Mouse (Mus musculus): Measurements from ENCODE around the gene Zrsr1. TPM values are rescaled to one million over a fixed set of nuclear protein-coding genes. Genes with fewer than 3 reads are reported as not detected.

Gene Zrsr1
- total RNA-seq, 2 experiments from 2014 or later, result 9.7 to 11.4 TPM

DNA sequence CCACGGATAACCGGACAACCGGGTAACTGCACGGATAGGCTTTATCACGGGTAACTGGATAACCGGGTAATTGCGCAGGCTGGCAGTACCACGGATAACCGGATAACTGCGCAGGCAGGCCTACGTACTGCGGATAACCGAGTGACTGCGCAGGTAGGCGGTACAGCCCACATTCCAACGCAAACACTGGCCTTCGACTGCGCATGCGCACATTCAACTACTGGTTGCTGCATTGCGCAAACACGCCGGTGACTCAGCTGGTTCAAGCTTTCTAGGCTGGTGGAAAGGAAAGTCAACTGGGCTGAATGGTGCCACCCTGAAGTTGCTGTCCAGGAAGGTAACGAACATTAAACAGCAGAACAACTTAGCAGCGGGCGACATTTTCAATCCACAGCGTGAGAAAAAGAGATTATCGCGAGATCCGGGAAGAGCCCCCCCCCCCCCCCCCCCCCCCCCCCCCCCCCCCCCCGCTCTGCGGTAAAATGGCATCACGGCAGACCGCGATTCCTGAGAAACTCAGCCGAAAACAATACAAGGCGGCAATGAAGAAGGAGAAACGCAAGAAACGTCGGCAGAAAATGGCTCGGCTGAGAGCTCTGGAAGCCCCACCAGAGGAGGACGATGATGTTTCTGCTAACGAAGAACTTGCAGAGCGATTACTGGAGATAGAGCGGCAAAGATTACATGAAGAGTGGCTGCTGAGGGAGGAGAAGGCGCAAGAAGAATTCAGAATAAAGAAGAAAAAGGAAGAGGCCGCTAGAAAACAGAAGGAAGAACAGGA, 1.1 kb downstream of the Zrsr1 start:
- peak; percentile 71 for DNase-seq

GRCm38 (mm10) chr11:22973599-22973998, 1.8 kb downstream of the Zrsr1 start:
- DNase-seq, result no peak

DNA sequence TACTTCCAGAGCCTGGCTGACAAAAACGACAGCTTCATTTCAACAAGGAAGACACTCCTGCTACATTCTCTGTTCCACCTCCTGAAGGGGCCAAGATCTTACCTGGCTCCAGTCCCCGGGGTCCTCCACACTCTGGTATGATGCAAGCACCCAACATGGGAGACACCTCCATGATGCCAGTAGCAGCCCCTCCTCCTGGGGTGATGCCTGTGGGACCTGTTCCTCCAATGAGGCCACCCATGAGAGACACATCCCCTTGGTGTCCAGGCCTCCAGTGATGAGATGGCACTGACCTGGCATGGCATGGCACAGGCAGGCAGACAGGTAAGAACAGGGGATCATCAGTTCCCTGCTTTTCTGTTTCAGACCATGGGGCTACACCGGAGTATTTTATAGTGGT, 6.4 kb downstream of the Zrsr1 start:
- no peak for DNase-seq

DNA sequence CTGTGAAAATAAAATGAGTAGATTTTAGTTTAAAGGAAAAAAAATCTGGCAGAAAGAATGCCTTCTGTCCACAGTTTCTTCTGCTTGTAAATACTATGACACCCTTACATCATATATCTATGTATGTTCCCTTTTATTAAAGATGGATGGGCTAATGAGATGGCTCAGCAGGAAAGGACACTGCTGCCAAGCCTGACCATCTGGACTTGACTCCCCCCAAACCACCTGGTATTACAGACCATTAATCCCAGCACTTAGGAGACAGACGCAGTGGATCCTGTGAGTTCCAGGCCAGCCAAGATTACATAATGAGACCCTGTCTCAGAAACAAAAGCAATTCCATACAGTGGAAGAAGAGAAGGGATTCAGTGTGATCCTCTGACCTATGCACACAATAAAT, 6.9 kb downstream of the Zrsr1 start:
- DNase-seq, result no peak

- DNase-seq, result no peak
These were observed 7.4 kb downstream of the Zrsr1 start for GRCm38 (mm10) chr11:22979221-22979620.

- DNase-seq, result no peak
These were observed 9.2 kb downstream of the Zrsr1 start for GRCm38 (mm10) chr11:22981041-22981440.

DNA sequence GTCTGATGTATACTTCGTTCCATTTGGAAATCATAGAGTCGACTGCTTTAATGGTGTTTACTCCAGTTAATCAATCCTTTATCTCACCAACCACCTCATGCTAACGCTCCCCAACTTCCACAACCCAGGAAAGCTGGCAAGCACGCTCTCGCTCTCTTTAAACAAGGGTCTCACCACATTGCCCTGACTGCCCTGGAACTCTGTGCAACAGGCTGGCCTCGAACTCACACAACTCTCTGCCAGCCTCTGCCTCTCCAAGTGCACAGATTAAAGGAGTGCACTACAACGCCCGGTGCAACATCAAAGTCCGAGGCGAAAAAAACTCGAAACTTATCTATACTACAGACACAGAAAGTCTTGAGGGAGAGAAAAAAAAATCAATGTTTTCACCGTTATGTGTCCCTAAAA, 9.7 kb downstream of the Zrsr1 start:
- DNase-seq, result no peak

DNA sequence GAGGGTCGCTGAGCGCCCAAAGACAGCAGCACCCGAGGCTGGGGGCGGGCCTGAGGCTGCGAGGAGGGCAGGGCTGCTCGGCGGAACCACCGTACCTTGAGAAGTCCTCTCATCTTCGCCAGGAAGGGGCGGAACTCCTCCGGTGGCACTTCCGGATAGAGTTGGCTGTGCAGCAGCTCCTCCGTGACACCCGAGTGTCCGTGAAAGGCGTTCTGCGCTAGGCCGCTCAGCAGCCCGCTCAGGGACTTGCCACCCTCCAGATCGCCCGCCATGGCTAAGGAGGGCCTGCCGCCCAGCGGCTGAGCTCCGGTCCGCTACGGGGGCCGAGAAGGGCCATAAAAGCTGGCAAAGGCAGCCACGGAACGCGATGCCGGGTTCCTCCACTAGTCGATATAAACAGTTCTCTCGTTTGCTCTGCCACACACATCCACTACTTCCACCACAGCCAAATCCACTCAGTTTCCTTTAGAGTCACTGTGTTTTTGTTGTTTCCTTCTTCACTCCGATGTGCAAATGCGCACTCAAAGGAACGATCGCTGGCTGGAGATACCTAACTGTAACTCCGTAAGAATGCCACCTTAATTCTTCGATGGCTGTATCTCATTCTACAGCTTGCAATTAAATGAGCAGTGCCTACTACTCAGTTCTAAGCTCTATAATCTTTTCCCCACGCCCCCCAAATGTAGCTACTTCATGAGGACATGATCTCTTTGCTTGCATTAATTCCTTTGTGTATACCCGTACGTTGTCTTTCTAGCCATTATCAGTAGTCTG, 10.4 kb downstream of the Zrsr1 start, which contains the start of the genes Gm28048 and Commd1:
Gene Gm28048 (minus strand): TSS at position 107 of the 774 bp plus-strand sequence.
Gene Commd1 (minus strand): TSS at position 399 of the 774 bp plus-strand sequence.
- peak; percentile 100 for DNase-seq

DNA sequence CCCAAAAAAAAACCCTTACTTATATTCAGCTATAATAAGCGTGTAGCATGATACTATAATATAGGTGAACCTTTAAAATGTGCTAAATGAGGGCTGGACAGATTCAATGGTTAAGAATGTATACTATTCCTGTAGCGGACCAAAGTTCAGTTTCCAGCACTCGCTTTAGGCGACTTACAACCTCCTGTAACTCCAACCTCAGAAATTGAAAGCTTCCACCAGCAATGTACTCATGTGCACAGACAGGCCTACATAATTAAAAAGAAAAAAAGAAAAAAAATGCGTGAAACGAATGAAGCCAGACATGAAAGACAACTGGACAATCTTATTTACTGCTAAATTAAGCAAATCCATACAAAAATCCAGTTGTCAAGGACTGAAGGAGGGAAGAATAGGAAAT, 11.0 kb downstream of the Zrsr1 start:
- no peak for DNase-seq

DNA sequence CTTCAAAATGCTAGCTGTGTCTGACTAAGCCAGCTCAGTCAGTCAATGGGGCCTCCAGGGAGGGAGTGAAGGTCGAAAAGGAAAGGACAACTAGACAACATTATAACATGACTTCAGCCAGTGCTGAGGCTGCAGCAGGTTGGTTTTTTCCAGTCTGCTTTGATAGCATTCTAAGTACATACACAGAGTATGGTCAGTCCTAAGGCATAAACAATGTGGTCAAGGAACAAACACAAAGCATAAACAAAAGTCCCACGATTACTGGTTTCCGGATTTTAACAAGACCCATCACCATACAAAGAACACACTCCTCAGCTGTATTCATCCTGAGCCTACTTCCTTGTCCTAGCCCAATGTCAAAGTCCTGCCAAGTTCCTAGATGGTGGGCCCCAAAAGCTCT, 13.7 kb downstream of the Zrsr1 start:
- DNase-seq, result no peak

DNA sequence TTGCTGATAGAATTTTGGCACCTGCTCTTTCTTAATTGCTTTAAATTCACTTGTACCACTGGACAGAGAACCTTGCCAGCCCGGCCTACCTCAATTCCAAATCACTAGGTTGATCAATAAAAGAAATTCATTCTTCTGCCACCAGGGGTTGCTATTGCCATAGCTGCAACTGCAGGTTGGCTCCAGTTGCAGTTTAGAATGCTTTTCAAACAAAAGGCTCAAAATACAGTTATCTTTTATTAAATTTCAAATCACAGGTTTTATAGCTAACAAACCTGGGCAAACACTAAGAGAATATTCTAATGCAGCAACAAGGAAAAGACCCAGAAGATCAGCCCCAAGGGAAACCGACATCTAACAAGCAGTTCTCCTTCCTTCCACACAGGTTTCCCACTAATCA, 15.6 kb downstream of the Zrsr1 start:
- DNase-seq, result peak; percentile 30

GRCm38 (mm10) chr11:22989786-22990185, 18.0 kb downstream of the Zrsr1 start:
- no peak for DNase-seq

DNA sequence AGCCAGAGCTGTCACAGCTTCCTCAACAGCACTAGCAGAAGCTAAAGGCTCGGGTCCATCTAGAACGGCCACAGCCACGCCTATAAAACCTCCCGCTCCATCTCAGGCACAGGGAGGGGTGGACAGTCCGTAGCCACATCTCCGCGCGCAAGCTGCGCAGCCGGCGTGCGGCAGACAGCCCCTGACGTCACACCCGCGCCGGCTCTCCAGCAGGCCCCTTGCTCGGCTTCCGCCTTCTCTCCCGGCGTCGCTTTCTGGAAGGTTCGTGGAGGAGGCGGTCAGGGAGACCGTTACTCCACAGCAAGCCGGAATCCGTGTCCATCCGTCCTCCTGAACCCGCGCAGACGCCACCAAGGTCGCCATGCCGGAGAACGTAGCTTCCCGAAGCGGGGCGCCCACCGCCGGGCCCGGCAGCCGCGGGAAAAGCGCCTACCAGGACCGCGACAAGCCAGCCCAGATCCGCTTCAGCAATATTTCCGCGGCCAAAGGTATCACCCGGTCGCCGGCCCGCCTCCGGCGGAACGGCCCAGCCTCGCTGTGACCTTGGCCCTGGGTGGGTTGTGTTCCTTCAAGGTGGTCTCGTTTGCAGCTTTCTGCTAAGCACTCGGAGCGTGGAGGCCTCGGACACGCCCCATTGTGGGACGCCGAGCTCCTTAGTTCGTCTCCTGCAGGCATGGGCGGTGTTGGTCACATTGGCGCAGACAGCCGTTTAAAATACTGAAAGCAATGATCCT, 18.8 kb downstream of the Zrsr1 start, which contains the start of gene Cct4:
Gene Cct4 (plus strand): TSS at position 127 of the 734 bp plus-strand sequence.
- DNase-seq, result peak; percentile 91

GRCm38 (mm10) chr11:22991218-22991835, 19.5 kb downstream of the Zrsr1 start:
- no peak for DNase-seq

GRCm38 (mm10) chr11:22994271-22994670, 22.5 kb downstream of the Zrsr1 start:
- no peak for DNase-seq

GRCm38 (mm10) chr11:22995461-22995860, 23.7 kb downstream of the Zrsr1 start:
- DNase-seq, result no peak

DNA sequence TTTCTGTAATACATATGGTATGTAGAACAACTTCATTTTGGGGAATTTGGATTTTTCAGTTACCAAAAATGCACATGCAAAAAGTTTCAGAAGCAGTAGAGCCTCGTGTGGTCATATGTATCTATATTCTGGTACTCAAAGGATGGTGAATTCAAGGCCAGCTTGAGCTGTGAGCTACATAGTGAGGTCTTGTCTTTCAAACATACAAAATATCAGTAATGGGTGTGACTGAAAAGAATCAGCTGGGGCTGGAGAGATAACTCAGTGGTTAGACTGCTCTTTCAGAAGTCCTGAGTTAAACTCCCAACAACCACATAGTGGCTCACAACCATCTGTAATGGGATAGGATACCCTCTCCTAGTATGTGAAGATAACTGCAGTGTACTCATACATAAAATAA, 26.5 kb downstream of the Zrsr1 start:
- DNase-seq, result no peak

- no peak for DNase-seq
These were observed 33.5 kb downstream of the Zrsr1 start for GRCm38 (mm10) chr11:23005276-23005675.

GRCm38 (mm10) chr11:23007166-23007480, 35.3 kb downstream of the Zrsr1 start:
- DNase-seq, result no peak

DNA sequence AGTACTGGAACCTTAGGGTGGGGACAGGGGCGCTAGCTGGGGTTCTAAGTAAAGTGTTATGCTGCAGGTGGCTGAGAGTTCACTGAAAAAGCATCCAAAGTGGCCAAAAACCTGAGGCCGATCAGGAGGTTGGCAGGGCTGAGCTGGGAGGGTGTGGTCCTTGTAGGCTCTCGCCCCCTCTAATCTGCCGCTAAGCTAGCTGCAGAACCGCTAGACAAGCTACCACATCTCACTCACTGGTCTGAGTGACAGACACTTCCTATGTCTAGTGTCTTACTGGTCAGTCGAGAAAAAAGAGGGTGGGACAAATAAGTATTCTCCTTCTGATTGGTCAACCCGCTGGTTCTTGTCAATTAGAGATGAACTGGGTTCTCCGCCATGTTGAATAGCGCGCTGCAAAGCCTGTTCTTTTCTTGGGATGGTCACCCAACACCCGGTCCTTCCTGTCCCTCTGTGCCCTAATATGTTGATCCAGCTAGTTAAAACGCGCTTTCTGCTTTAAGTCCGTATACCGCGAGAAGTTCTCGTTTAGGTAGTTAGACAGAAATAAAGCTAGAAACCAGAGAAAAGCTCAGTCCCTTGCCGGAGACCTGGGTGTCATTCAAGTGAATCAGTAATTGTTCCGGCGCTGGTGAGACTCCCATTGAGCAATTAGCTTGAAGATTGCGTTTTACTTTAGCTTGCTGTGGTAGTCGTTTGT, 35.8 kb downstream of the Zrsr1 start, which contains the start of gene Fam161a:
Gene Fam161a (plus strand): TSS at position 51 of the 700 bp plus-strand sequence.
- DNase-seq, result peak; percentile 51

- DNase-seq, result peak; percentile 76
These were observed 36.5 kb downstream of the Zrsr1 start for GRCm38 (mm10) chr11:23008181-23008823.

Data from gastrocnemius, postnatal 10 days (tissue).